Mouse (Mus musculus) C2C12 (cell line): Measurements from ENCODE around the gene Nrd1. TPM values are rescaled to one million over a fixed set of nuclear protein-coding genes. Genes with fewer than 3 reads are reported as not detected.

Experiments used
- H3K27me3 ChIP-seq: one replicate; pipeline ENCODE4 v1.6.1; 2011; ENCODE audit not compliant: control insufficient read depth, insufficient read depth, insufficient read length
- H3K36me3 ChIP-seq: one replicate; pipeline ENCODE4 v1.6.1; 2011; ENCODE audit not compliant: control insufficient read depth, insufficient read depth
- H3K4me3 ChIP-seq: one replicate; pipeline ENCODE4 v1.5.1; 2011; ENCODE audit warnings: mild to moderate bottlenecking, control low read depth; ENCODE audit not compliant: poor library complexity, insufficient read depth, severe bottlenecking
- H3K79me2 ChIP-seq: one replicate; pipeline ENCODE4 v1.6.1; 2011; ENCODE audit not compliant: control insufficient read depth, insufficient read depth
- H3K79me3 ChIP-seq: one replicate; pipeline ENCODE4 v1.6.1; 2011; ENCODE audit warnings: low read depth, control low read depth
- H3ac ChIP-seq: one replicate; pipeline ENCODE3; 2011; ENCODE audit warnings: low read depth; ENCODE audit not compliant: control insufficient read depth, insufficient read length
- CEBPB ChIP-seq: IDR thresholded peaks from one replicate; pipeline ENCODE4 v1.6.1; 2011; ENCODE audit warnings: low read depth, mild to moderate bottlenecking, control low read depth, moderate library complexity
- CTCF ChIP-seq: IDR thresholded peaks from one replicate; pipeline ENCODE4 v1.5.1; 2011; ENCODE audit not compliant: control insufficient read depth, insufficient read depth, insufficient read length
- FOSL1 ChIP-seq: IDR thresholded peaks from one replicate; pipeline ENCODE4 v1.8.0; 2011; ENCODE audit warnings: mild to moderate bottlenecking, low read length; ENCODE audit not compliant: poor library complexity, insufficient read depth, severe bottlenecking
- MAX ChIP-seq: IDR thresholded peaks from one replicate; pipeline ENCODE4 v1.6.1; 2011; ENCODE audit warnings: mild to moderate bottlenecking, control low read depth
- MYOD1 ChIP-seq: IDR thresholded peaks from one replicate; pipeline ENCODE4 v1.6.1; 2011; ENCODE audit warnings: low read depth; ENCODE audit not compliant: control insufficient read depth, insufficient read length
- MYOG ChIP-seq: IDR thresholded peaks from one replicate; pipeline ENCODE4 v1.6.1; 2011; ENCODE audit not compliant: control insufficient read depth, insufficient read length; ENCODE audit errors: extremely low read depth
- USF1 ChIP-seq: IDR thresholded peaks from one replicate; pipeline ENCODE4 v1.6.1; 2011; ENCODE audit warnings: low read depth, mild to moderate bottlenecking, control low read depth, moderate library complexity
- polyA plus RNA-seq: library from polyadenylated mRNA; unstranded; fragments of >200 nt; fragmentation: generic; extraction: Trizol; gene quantifications from one replicate; pipeline ENCODE4 v1.2.1, GENCODE M21; 2012; ENCODE audit warnings: missing spikeins

Nrd1 gene
- polyA plus RNA-seq, 1 experiment, result 30.7 TPM

DNA sequence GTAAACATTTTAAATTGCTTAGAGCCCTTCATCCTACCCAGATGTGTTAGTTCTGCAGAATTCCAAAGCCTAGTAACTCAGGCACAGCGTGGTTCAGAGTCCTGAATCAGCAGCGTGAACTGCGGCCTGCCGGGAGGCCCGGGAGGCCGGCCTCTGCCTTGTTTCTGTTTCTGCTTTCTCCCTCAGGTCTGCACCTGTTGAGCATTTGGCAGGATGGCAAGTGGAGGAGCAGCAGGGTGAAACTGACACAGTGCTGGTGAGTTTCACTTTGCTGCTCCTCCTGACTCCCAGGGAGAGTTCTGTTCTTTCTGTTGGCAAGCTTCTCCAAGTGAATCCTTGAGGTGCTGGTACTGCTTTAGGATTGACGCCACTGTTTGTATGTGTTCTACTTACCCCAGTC is 17.0 kb downstream of the Nrd1 start:
- H3ac ChIP-seq, result no peak overlapping the region
- H3K27me3 ChIP-seq, result no peaks in the 10 kb centered on the region
- TF ChIP-seq CEBPB (no peak), MYOD1 (no peak), USF1 (no peak), MAX (no peak), CTCF (no peak), MYOG (no peak), FOSL1 (no peak)
- peaks cover 1% of the 10 kb centered on the region for H3K79me3 ChIP-seq
- peaks cover 45% of the 10 kb centered on the region for H3K36me3 ChIP-seq
- H3K79me2 ChIP-seq, result no peaks in the 10 kb centered on the region
- no peak overlapping the region for H3K4me3 ChIP-seq

DNA sequence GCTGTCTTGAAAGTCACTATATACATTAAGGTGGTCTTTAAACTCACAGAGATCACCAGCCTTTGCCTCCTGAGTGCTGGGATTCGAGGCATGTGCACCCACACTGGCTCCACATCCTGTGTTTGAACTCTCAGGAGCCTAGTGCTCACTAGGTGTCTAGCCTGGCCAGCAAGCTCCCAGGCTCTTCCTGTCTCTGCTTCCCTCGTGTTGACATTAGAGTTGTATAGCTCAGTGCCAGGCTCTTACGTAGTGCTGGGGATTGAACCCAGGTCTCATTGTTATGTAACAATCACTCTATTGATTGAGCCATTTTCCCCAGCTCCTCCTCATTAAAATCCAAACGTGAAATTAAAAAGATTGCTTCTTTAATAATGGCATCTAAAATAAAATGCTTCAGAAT is 18.8 kb downstream of the Nrd1 start:
- Histone ChIP-seq H3K79me3 (peaks cover 1% of the 10 kb centered on the region), H3K27me3 (no peaks in the 10 kb centered on the region), H3K36me3 (peaks cover 45% of the 10 kb centered on the region), H3ac (no peak overlapping the region), H3K4me3 (no peak overlapping the region), H3K79me2 (no peaks in the 10 kb centered on the region)
- no peak for TF ChIP-seq MAX
- no peak for TF ChIP-seq CEBPB
- TF ChIP-seq MYOD1, result no peak
- no peak for TF ChIP-seq USF1
- no peak for TF ChIP-seq MYOG
- no peak for TF ChIP-seq CTCF
- no peak for TF ChIP-seq FOSL1

DNA sequence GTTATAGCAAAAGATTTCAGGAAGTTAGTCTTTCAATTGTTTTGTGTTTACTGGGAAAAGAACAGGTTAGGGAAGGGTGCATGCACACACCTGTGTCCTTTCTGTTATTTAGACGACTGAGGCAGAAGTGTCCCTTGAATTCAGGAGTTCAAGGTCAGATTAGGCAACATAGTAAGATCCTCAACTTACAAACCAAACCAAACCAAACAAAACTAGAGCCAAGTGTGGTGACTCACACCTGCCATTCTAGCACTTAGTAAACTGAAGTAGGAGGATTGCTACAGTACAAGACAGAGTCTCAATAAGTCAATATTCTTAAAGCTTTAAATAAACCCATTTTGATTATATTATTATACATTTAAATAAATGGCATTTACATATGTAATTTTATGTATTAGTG is 21.5 kb downstream of the Nrd1 start:
- Histone ChIP-seq H3ac (no peak overlapping the region), H3K79me3 (peaks cover 2% of the 10 kb centered on the region), H3K79me2 (no peaks in the 10 kb centered on the region), H3K36me3 (peaks cover 54% of the 10 kb centered on the region), H3K4me3 (no peak overlapping the region), H3K27me3 (no peaks in the 10 kb centered on the region)
- TF ChIP-seq MAX (no peak), CTCF (no peak), FOSL1 (no peak), CEBPB (peak; percentile 56), MYOD1 (no peak), MYOG (no peak), USF1 (no peak)

DNA sequence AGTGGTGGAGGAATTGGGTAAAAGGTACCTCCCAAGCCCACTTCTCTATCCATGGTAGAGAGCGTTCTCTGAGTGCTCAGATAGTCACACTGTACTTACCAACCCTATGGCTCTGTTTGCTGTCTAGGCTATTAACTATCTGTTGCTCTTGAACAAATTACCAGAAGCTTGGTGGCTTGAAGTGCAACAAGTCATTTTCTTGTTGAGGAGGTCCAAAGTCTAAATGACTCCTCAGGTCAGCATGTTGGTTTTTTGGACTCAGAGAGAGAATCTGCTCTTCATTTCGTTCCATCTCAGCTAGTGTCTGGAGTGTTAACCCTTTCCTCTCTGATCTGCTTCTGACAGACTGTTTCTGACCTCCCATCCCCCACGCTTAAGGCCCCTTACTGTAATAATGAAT is 24.6 kb downstream of the Nrd1 start:
- Histone ChIP-seq H3K27me3 (no peaks in the 10 kb centered on the region), H3K79me2 (no peaks in the 10 kb centered on the region), H3K36me3 (peaks cover 51% of the 10 kb centered on the region), H3K79me3 (peaks cover 2% of the 10 kb centered on the region), H3ac (no peak overlapping the region), H3K4me3 (no peak overlapping the region)
- no peak for TF ChIP-seq USF1
- TF ChIP-seq CTCF, result no peak
- TF ChIP-seq MYOG, result no peak
- TF ChIP-seq MAX, result no peak

DNA sequence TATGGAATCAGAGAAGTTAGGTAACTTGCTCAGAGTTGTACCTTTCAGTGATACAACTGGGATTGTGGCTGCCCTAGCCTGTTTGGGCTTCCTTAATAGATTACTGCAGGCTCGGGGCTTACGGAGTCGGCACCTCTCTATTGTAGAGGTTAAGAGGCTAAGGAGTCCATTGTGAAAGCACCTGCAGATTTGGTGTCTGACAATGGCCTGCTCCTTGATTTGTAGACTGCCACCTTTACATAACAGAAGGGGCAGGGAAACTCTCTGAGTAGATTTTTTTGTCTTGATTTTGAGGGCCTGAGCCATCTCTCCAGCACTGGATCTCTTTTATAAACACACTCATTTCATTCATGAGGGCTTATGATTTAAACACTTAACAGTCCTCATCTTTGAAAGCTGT is 26.1 kb downstream of the Nrd1 start:
- TF ChIP-seq MYOG (no peak), CEBPB (no peak), MYOD1 (no peak), FOSL1 (no peak), CTCF (no peak), MAX (no peak)
- Histone ChIP-seq H3K36me3 (peaks cover 52% of the 10 kb centered on the region), H3K79me3 (peaks cover 2% of the 10 kb centered on the region), H3K79me2 (no peaks in the 10 kb centered on the region), H3K27me3 (no peaks in the 10 kb centered on the region), H3ac (no peak overlapping the region), H3K4me3 (no peak overlapping the region)

DNA sequence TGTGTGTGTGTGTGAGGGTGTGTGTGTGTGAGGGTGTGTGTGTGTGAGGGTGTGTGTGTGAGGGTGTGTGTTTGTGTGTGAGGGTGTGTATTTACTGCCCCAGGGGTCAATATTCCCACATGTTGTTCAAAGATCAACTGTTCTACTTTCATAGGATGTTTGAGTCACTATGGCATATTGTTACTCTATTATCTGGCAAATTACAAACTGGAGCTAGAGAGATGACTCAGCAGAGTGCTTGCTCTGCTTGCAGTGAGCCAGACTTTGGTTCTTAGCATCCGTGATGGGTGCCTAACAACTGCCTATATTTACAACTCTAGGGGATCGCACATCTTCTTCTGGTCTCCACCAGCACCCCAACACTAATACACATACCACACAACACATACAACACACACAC is 29.4 kb downstream of the Nrd1 start:
- H3K36me3 ChIP-seq, result peaks cover 69% of the 10 kb centered on the region
- H3K79me3 ChIP-seq, result peaks cover 2% of the 10 kb centered on the region
- H3ac ChIP-seq, result no peak overlapping the region
- no peaks in the 10 kb centered on the region for H3K27me3 ChIP-seq
- TF ChIP-seq MAX (no peak), MYOD1 (no peak), USF1 (no peak), CEBPB (no peak), FOSL1 (no peak), CTCF (no peak), MYOG (no peak)
- H3K79me2 ChIP-seq, result no peaks in the 10 kb centered on the region
- no peak overlapping the region for H3K4me3 ChIP-seq
